ENCODE assay signal across 31 mouse cellular contexts in the genomic region with DNA sequence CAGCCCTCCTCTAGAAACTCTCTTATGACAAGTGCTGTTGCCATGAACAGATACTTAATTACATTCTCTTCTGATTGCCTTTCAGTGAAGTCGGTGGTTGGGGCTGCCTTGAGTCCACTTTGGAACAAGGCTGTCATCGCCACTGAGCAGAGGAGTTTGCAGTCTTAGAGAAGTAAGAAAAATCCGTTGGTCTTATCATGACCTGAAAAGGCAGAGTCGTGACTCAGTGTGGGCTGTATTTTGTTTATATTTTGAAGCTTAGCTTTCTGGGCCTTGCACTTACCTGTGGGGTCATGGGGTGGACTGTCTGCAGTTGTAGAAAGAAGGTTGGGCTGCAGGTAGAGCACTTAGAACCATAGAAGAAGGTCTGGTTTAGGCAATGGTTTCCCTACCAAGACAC. TPM values are rescaled to one million over a fixed set of nuclear protein-coding genes. Genes with fewer than 3 reads are reported as not detected.
"Had no signal": no experiment of that assay in that cellular context is flagged by ENCODE, and none has a peak within 500 bp of the region (broad histone marks: within the 10 kb centered on the region; RNA-seq: fewer than 3 reads in every experiment).

No protein-coding gene starts in this region.

- H3K9ac ChIP-seq: embryonic facial prominence, embryonic 12.5 days; embryonic facial prominence, embryonic 13.5 days; embryonic facial prominence, embryonic 15.5 days; forebrain, embryonic 12.5 days; forebrain, embryonic 13.5 days; forebrain, embryonic 15.5 days; forebrain, postnatal 0 days had no signal

- H3K9me3 ChIP-seq: embryonic facial prominence, embryonic 10.5 days; embryonic facial prominence, embryonic 12.5 days; embryonic facial prominence, embryonic 13.5 days; embryonic facial prominence, embryonic 15.5 days; forebrain, embryonic 10.5 days; forebrain, embryonic 12.5 days; forebrain, embryonic 13.5 days; forebrain, embryonic 15.5 days; heart, embryonic 10.5 days had no signal

- DNase-seq: cerebellum, adult 8-10 months; cerebellum, adult 9-10 months; cerebellum, adult 9-11 months; cerebellum, postnatal 10 days; cerebellum, postnatal 14 days; cerebellum, postnatal 25 days; cerebellum, postnatal 36 days; embryo, embryonic 11 days; forebrain, postnatal 0 days; gastrocnemius, adult 2 months; gastrocnemius, postnatal 10 days; gastrocnemius, postnatal 14 days; gastrocnemius, postnatal 25 days; gastrocnemius, postnatal 36 days; heart, adult 18-20 months; heart, adult 2 months had no signal

- H3K27me3 ChIP-seq: embryonic facial prominence, embryonic 12.5 days; forebrain, embryonic 12.5 days; forebrain, embryonic 15.5 days had no signal

- H3K36me3 ChIP-seq: embryonic facial prominence, embryonic 10.5 days; embryonic facial prominence, embryonic 12.5 days; embryonic facial prominence, embryonic 13.5 days; embryonic facial prominence, embryonic 15.5 days; forebrain, embryonic 10.5 days; forebrain, embryonic 12.5 days; forebrain, embryonic 15.5 days; heart, embryonic 10.5 days had no signal

- H3K27ac ChIP-seq: embryonic facial prominence, embryonic 10.5 days; embryonic facial prominence, embryonic 12.5 days; embryonic facial prominence, embryonic 13.5 days; embryonic facial prominence, embryonic 15.5 days; forebrain, embryonic 10.5 days; forebrain, embryonic 12.5 days; forebrain, embryonic 13.5 days; forebrain, embryonic 15.5 days; gastrocnemius, adult 2 months; heart, adult 2 months; heart, embryonic 10.5 days had no signal

- H3K4me1 ChIP-seq: embryonic facial prominence, embryonic 10.5 days; embryonic facial prominence, embryonic 12.5 days; embryonic facial prominence, embryonic 13.5 days; embryonic facial prominence, embryonic 15.5 days; forebrain, embryonic 10.5 days; forebrain, embryonic 12.5 days; forebrain, embryonic 13.5 days; forebrain, embryonic 15.5 days had no signal

- H3K4me3 ChIP-seq: embryonic facial prominence, embryonic 10.5 days; embryonic facial prominence, embryonic 12.5 days; embryonic facial prominence, embryonic 13.5 days; embryonic facial prominence, embryonic 15.5 days; erythroblast, embryonic 14.5 days; forebrain, embryonic 10.5 days; forebrain, embryonic 12.5 days; forebrain, embryonic 13.5 days; forebrain, embryonic 15.5 days; gastrocnemius, adult 2 months; heart, adult 2 months; heart, embryonic 10.5 days had no signal

RNA-seq across cellular contexts. Expression of a gene that starts 31.3 kb away (rescaled TPM):
- total RNA-seq: forebrain, postnatal 0 days; gastrocnemius, adult 8-10 months; gastrocnemius, postnatal 10 days; gastrocnemius, postnatal 14 days; gastrocnemius, postnatal 25 days; gastrocnemius, postnatal 36 days had no signal
- polyA plus RNA-seq: cortical plate, adult 2 months; erythroblast, embryonic 14.5 days; forebrain, embryonic 12.5 days; forebrain, embryonic 13.5 days; forebrain, embryonic 14.5 days; forebrain, embryonic 15.5 days; forebrain, embryonic 16.5 days; forebrain, postnatal 0 days; frontal cortex, adult 2 months had no signal
